Mouse (Mus musculus): ENCODE measurements around the gene Rnls. TPM values are rescaled to one million over a fixed set of nuclear protein-coding genes. Genes with fewer than 3 reads are reported as not detected.

Gene Rnls
- polyA plus RNA-seq, 1 experiment from 2014 or later, result 10.9 TPM

DNA sequence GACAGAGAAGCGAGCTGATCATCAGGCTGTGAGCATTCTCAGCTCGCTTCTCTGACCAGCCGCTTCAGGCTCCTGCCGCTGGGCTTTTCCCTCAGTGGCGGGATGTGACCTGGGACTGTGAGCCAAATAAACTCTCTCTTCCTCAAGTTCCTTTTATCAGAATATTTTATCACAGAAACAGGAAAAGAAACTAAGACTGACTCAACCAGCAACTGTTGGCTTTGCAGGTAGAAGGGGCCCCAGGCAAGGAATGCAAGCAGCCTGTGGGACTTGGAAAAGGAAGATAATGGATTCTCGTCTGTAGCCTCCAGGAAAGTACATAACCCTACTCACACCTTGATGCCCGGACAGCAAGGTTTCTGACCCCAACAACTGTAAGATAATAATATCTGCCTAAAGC lies 283.0 kb downstream of the Rnls start:
- ATAC-seq (ENCODE audit: low FRiP score) (no peak), DNase-seq (ENCODE audit: low spot score) (no peak)
- H3K4me2 ChIP-seq (replicated peaks), result no peak overlapping the region
- WGBS, result 86% methylated on average over 7 of the region's 7 CpGs
- H3K9me3 ChIP-seq (ENCODE audit: control insufficient read depth, low read length), result no peaks in the 10 kb centered on the region
- H3K9ac ChIP-seq, result no peak overlapping the region
- no peaks in the 10 kb centered on the region for H3K36me3 ChIP-seq (replicated peaks; ENCODE audit: control insufficient read depth, insufficient read depth)
- H3K27me3 ChIP-seq (ENCODE audit: control insufficient read depth, insufficient read depth, low read length), result no peaks in the 10 kb centered on the region
- H3K4me1 ChIP-seq (replicated peaks; ENCODE audit: control insufficient read depth, insufficient read depth, low read length), result no peaks in the 10 kb centered on the region
- H3K27ac ChIP-seq, result no peak overlapping the region
- H3K4me3 ChIP-seq (replicated peaks; ENCODE audit: low read length), result no peak overlapping the region

DNA sequence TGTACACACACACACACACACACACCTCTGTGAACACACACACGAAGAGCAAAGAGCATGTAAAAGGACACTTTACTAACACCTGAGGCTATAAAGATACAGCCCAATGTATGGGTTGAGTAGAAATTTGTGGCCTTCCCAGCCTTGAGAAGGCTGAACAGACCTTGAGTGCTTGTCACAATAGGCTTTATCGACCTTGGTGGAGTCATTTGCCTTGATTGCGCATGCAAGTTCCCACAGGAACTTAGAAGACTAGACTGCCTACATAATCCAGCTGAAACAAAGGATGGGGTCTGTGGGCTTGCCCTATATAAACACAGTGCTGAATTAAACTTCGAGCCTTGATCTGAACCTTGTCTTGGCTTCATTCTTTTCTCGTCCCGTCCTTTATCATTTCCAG lies 288.2 kb downstream of the Rnls start:
- ATAC-seq (ENCODE audit: low FRiP score) (no peak), DNase-seq (ENCODE audit: low spot score) (no peak)
- Histone ChIP-seq H3K36me3 (replicated peaks; ENCODE audit: control insufficient read depth, insufficient read depth) (no peaks in the 10 kb centered on the region), H3K4me3 (replicated peaks; ENCODE audit: low read length) (no peak overlapping the region), H3K27me3 (ENCODE audit: control insufficient read depth, insufficient read depth, low read length) (no peaks in the 10 kb centered on the region), H3K4me2 (replicated peaks) (no peak overlapping the region), H3K9me3 (ENCODE audit: control insufficient read depth, low read length) (no peaks in the 10 kb centered on the region), H3K9ac (no peak overlapping the region), H3K27ac (no peak overlapping the region), H3K4me1 (replicated peaks; ENCODE audit: control insufficient read depth, insufficient read depth, low read length) (0 out of 2 replicates have a peak, but pooled peaks cover 2% of the 10 kb centered on the region)
- 92% methylated on average over 6 of the region's 6 CpGs for WGBS

DNA sequence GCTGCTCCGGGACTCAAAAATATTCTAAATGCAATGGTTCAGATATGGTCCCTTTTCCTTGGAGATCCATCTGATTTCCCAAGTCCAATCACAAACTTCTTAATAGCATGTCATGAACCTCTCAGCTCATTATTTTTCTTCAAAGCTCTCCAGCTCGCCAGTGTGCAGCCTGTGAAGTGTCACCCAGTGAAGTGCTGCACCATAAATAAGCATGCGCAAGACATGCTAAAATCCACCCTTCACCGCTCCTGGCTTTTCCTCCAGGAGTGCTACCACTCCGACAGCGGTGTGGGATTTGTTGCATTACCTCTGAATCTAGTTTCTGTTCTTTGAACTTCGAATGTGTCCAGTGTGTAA lies 289.3 kb downstream of the Rnls start:
- no peaks in the 10 kb centered on the region for H3K27me3 ChIP-seq (ENCODE audit: control insufficient read depth, insufficient read depth, low read length)
- H3K27ac ChIP-seq, result no peak overlapping the region
- H3K4me3 ChIP-seq (replicated peaks; ENCODE audit: low read length), result no peak overlapping the region
- 77% methylated on average over 7 of the region's 7 CpGs for WGBS
- H3K4me1 ChIP-seq (replicated peaks; ENCODE audit: control insufficient read depth, insufficient read depth, low read length), result 0 out of 2 replicates have a peak, but pooled peaks cover 2% of the 10 kb centered on the region
- no peak overlapping the region for H3K4me2 ChIP-seq (replicated peaks)
- DNase-seq (ENCODE audit: low spot score) (no peak), ATAC-seq (ENCODE audit: low FRiP score) (no peak)
- no peaks in the 10 kb centered on the region for H3K9me3 ChIP-seq (ENCODE audit: control insufficient read depth, low read length)
- no peak overlapping the region for H3K9ac ChIP-seq
- no peaks in the 10 kb centered on the region for H3K36me3 ChIP-seq (replicated peaks; ENCODE audit: control insufficient read depth, insufficient read depth)

DNA sequence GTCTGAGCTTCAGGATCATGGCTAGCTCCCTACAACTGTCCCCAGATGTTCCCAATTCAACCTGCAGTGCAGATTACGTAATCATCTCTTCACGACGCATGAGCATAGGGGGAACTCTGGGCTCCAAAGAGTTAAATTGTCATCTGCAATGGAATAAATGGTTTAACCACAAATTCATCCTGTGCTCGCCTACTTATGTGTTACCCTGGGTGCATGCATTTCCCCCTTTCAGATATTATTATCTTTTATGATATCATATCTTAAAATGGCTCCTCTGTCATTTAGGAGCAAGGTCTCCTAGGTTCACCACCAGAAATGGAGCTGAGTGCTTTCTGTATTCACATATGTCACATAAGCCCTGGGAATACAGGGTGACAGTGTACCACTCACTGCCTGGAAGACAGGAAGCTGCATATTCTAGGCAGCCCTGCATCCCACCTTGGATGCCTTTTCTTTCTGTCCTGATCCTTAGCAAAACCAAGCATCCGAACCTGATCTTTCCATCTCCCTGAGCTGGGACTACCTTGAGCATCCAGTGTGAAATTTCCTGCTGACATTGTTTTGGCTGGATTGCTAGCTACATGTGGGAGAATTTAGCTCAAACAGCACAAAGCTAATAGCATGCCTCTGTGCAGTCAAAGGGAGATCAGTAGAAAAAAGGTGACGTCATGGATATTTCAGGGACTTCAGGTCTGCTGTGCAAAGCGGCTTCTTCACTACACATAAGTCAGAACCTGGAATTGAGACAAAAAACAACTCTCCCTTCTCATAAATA lies 289.9 kb downstream of the Rnls start:
- ATAC-seq (ENCODE audit: low FRiP score), result 0 out of 2 replicates have a peak, but pooled peaks have one; percentile 13
- H3K36me3 ChIP-seq (replicated peaks; ENCODE audit: control insufficient read depth, insufficient read depth), result no peaks in the 10 kb centered on the region
- H3K4me2 ChIP-seq (replicated peaks), result no peak overlapping the region
- no peak overlapping the region for H3K4me3 ChIP-seq (replicated peaks; ENCODE audit: low read length)
- 65% methylated on average over 7 of the region's 7 CpGs for whole genome bisulfite sequencing
- DNase-seq (ENCODE audit: low spot score), result no peak
- no peaks in the 10 kb centered on the region for H3K9me3 ChIP-seq (ENCODE audit: control insufficient read depth, low read length)
- H3K9ac ChIP-seq, result no peak overlapping the region
- 0 out of 2 replicates have a peak overlapping the region, but pooled peaks have one; percentile 28 for H3K27ac ChIP-seq
- H3K4me1 ChIP-seq (replicated peaks; ENCODE audit: control insufficient read depth, insufficient read depth, low read length), result 0 out of 2 replicates have a peak, but pooled peaks cover 2% of the 10 kb centered on the region
- no peaks in the 10 kb centered on the region for H3K27me3 ChIP-seq (ENCODE audit: control insufficient read depth, insufficient read depth, low read length)

DNA sequence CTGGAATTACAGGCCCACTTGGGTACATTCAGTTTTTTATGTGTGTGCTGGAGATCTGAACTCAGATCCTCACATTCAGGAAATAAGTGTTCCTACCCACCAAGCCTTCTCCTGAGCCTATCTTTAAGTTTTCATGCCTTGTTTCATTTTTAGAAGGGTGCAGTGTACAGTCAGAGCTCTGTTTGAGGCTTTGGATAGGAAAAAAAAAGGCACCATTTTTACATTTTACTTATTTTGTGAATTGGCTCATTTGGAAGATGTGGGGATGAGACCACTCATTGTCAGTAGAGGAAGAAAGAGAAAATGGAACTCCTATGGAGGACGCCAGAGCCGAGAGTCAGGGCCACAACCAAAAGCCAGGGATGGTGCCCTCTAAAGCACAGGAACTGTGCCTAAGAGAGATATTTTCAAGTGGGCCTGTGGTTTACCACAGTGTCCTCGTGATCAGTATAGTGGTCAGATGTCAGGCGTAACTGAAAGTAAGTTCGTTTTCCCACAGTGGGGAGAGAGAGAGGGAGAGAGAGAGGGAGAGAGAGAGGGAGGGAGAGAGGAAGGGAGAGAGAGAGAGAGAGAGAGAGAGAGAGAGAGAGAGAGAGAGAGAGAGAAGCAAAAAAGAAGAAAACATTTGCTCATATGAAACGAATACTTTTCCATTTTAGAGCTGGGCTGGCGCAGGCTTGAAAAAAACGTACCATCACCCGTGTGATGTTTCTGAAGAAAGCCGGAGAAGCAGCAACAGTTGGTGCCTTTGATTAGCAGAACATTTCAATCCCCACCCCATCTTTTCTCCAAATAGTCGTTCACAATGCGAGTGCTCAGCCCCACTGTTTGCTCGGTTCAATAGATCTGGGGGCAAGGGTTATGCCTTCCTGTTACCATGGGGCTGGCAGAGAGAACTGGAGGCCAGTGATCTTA lies 290.7 kb downstream of the Rnls start:
- 0 out of 2 replicates have a peak, but pooled peaks cover 2% of the 10 kb centered on the region for H3K4me1 ChIP-seq (replicated peaks; ENCODE audit: control insufficient read depth, insufficient read depth, low read length)
- no peak overlapping the region for H3K4me2 ChIP-seq (replicated peaks)

DNA sequence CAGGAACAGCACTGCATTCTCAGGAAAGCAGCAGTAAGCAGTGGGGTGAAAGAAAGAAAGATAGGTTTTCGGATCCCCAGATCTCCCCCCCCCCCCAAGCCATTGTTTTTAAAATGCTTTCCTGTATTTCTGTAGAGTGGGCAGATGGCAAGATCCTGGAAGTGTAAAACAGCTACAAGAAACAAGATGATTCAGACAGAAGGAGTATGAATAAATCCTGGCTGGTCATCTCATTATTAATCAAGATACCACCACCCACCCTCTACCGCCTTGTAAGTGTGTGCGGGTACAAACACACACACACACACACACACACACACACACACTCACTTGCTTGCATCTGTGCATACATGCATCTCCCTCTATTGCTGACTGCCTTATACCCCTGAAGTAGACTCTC lies 291.5 kb downstream of the Rnls start:
- Histone ChIP-seq H3K27ac (no peak overlapping the region), H3K4me2 (replicated peaks) (no peak overlapping the region), H3K4me1 (replicated peaks; ENCODE audit: control insufficient read depth, insufficient read depth, low read length) (0 out of 2 replicates have a peak, but pooled peaks cover 2% of the 10 kb centered on the region), H3K4me3 (replicated peaks; ENCODE audit: low read length) (no peak overlapping the region), H3K9ac (no peak overlapping the region), H3K36me3 (replicated peaks; ENCODE audit: control insufficient read depth, insufficient read depth) (no peaks in the 10 kb centered on the region), H3K27me3 (ENCODE audit: control insufficient read depth, insufficient read depth, low read length) (no peaks in the 10 kb centered on the region), H3K9me3 (ENCODE audit: control insufficient read depth, low read length) (no peaks in the 10 kb centered on the region)
- ATAC-seq (ENCODE audit: low FRiP score) (no peak), DNase-seq (ENCODE audit: low spot score) (no peak)
- 58% methylated on average over 3 of the region's 3 CpGs for WGBS

More for the DNA sequence above, 290.7 kb downstream of the Rnls start:
- 33% methylated on average over 13 of the region's 13 CpGs for WGBS
- ATAC-seq (ENCODE audit: low FRiP score) (no peak), DNase-seq (ENCODE audit: low spot score) (no peak)
- Histone ChIP-seq H3K9ac (no peak overlapping the region), H3K36me3 (replicated peaks; ENCODE audit: control insufficient read depth, insufficient read depth) (no peaks in the 10 kb centered on the region), H3K27ac (no peak overlapping the region), H3K9me3 (ENCODE audit: control insufficient read depth, low read length) (no peaks in the 10 kb centered on the region), H3K4me3 (replicated peaks; ENCODE audit: low read length) (no peak overlapping the region), H3K27me3 (ENCODE audit: control insufficient read depth, insufficient read depth, low read length) (no peaks in the 10 kb centered on the region)

DNA sequence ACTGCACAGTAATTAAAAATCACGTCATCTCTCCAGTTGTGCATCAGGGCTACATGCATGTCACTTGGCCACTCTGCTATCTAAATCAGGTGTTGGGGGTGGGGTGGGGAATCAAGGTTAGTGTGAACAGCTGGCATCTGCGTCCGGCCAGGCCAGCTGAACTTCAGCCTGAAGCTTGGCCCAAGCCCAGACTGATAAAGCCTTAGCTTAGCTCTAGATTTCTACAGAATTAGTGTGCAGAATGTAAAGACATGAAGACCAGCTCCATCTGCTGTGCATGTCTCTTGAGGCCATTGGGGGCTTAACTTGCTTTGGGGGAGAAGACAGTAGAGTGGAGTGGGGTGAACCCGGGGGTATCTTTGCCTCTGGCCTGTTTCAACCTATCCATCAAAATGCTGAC lies 292.1 kb downstream of the Rnls start:
- Histone ChIP-seq H3K27me3 (ENCODE audit: control insufficient read depth, insufficient read depth, low read length) (no peaks in the 10 kb centered on the region), H3K4me1 (replicated peaks; ENCODE audit: control insufficient read depth, insufficient read depth, low read length) (0 out of 2 replicates have a peak, but pooled peaks cover 2% of the 10 kb centered on the region), H3K9me3 (ENCODE audit: control insufficient read depth, low read length) (no peaks in the 10 kb centered on the region), H3K36me3 (replicated peaks; ENCODE audit: control insufficient read depth, insufficient read depth) (no peaks in the 10 kb centered on the region), H3K4me3 (replicated peaks; ENCODE audit: low read length) (no peak overlapping the region), H3K27ac (no peak overlapping the region), H3K4me2 (replicated peaks) (no peak overlapping the region), H3K9ac (no peak overlapping the region)
- WGBS, result 54% methylated on average over 4 of the region's 4 CpGs
- DNase-seq (ENCODE audit: low spot score) (no peak), ATAC-seq (ENCODE audit: low FRiP score) (peak; percentile 44; the same call in 1 of the 2 replicates)

DNA sequence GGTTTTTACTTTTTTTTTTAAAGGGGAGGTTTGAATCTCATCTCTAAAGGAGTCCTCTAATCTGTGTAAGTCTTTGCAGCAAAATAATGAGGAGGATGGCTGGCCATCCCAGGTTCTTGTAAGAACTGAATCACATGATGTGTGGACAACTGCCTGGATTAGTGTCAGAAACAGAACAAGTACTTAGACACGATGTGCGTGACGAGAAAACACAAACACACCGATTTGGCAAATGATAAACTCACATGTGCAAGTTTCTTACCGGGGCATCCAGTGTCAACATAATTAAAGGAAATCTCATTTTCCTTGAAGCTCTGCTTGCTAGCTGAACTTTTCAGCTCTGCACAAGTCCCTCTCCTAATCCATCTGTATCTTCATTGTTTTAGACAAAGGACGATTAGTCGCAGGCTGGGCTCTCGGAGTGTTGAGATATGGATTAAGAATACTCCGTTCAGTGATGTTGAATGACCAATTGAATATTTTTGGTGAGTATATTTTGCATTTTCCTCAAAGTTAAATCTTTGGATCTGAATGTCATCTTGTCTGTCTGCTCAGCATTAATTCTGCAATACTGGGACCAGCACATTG lies 292.8 kb downstream of the Rnls start:
- 0 out of 2 replicates have a peak, but pooled peaks cover 2% of the 10 kb centered on the region for H3K4me1 ChIP-seq (replicated peaks; ENCODE audit: control insufficient read depth, insufficient read depth, low read length)
- no peaks in the 10 kb centered on the region for H3K36me3 ChIP-seq (replicated peaks; ENCODE audit: control insufficient read depth, insufficient read depth)
- H3K9me3 ChIP-seq (ENCODE audit: control insufficient read depth, low read length), result no peaks in the 10 kb centered on the region
- H3K4me2 ChIP-seq (replicated peaks), result no peak overlapping the region
- H3K4me3 ChIP-seq (replicated peaks; ENCODE audit: low read length), result no peak overlapping the region
- no peaks in the 10 kb centered on the region for H3K27me3 ChIP-seq (ENCODE audit: control insufficient read depth, insufficient read depth, low read length)
- no peak overlapping the region for H3K9ac ChIP-seq
- H3K27ac ChIP-seq, result no peak overlapping the region
- ATAC-seq (ENCODE audit: low FRiP score) (no peak), DNase-seq (ENCODE audit: low spot score) (no peak)
- WGBS, result 49% methylated on average over 9 of the region's 9 CpGs

DNA sequence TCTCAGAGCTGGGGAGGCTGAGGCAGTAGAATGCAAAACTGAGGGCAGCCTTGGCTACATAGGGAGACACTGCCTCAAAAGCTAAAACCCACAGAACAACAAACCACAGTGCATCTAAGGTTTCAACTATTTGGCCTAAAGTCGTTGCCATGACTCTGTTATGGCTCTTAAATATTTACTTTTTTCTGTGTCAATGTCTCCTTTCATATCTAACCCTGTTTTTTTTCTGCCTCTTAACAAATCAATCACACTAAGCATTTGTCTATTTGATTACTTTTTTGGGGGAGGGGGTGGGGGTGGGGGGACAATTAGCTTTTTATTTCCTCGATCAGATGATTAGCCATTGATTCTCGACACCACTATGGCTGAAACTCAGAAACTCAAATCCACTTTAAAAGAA lies 294.4 kb downstream of the Rnls start:
- ATAC-seq (ENCODE audit: low FRiP score) (no peak), DNase-seq (ENCODE audit: low spot score) (no peak)
- no peaks in the 10 kb centered on the region for H3K36me3 ChIP-seq (replicated peaks; ENCODE audit: control insufficient read depth, insufficient read depth)
- no peak overlapping the region for H3K4me3 ChIP-seq (replicated peaks; ENCODE audit: low read length)
- H3K27me3 ChIP-seq (ENCODE audit: control insufficient read depth, insufficient read depth, low read length), result no peaks in the 10 kb centered on the region
- H3K4me1 ChIP-seq (replicated peaks; ENCODE audit: control insufficient read depth, insufficient read depth, low read length), result 0 out of 2 replicates have a peak, but pooled peaks cover 2% of the 10 kb centered on the region
- H3K4me2 ChIP-seq (replicated peaks), result no peak overlapping the region
- 44% methylated on average over 3 of the region's 3 CpGs for WGBS
- H3K9me3 ChIP-seq (ENCODE audit: control insufficient read depth, low read length), result no peaks in the 10 kb centered on the region
- no peak overlapping the region for H3K27ac ChIP-seq
- H3K9ac ChIP-seq, result no peak overlapping the region

All from hindbrain, embryonic 14.5 days (tissue).